Mouse (Mus musculus) kidney, postnatal 10 days (tissue): Measurements from ENCODE around the gene Dppa2.
A peak's percentile ranks its signal among the peaks of the same experiment; 100 is the strongest.
"Not testable (repeated sequence)": the region's sequence is repeated elsewhere in the genome, so short reads cannot be mapped to it uniquely, and the experiment has no call there.

Experiments
- DNase-seq: peaks from one replicate; pipeline ENCODE4 v3.0.0; 2021; ENCODE audit warnings: mixed read lengths

Dppa2 gene

DNA sequence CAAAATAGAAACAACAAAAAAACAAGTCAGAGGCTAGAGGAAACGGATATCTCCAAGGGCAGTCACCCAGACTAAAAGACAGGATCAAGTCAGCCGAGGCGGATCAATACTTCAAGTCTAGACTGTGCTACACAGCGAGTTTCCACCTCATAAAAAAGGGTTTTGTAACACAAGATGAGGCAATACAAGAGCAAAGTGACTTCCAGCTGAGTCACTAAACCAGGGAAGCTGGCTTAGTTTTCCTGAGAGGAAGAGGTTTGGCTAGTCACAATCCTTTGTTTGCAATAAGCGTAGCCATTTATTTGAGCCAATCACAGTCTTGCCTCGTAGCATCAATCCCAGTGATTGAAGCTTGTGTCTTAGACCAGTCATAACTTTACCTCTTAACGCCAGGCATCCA is at the start of gene Dppa2:
TSS of gene Dppa2 (plus strand) at position 400 of the 400 bp plus-strand sequence.
- no peak for DNase-seq

DNA sequence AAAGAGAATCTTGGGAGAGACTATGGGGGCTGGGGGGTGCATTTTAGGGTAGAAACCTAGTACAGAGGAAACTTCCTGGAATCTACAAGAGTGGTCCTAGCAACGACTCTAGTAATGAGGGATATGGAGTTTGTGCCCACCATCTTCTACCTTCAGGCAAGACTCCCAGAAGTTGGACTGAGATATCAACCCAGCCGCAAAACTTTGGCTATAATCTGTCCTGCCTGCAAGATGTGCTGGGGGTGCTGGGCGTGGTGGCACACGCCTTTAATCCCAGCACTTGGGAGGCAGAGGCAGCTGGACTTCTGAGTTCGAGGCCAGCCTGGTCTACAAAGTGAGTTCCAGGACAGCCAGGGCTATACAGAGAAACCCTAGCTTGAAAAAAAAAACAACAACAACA is 49.1 kb upstream of the Dppa2 start:
- DNase-seq: no peak

DNA sequence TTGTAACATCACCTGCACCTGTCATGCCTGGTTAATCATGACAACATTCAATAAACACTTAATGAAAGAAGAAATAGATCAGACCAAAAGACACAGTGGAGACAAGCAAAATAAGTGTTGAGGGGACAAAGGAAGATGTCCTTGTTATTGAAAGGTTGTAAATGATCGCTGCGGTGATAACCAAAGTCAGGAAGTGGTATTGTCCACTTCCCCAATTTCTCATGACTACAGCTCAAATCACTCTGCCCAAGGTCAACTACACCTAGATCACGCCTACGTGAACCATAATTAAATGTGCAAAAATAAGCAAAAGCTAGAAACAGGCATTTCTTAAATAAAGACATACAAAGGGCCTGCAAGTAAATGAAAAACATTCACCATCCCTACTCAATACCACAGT is 44.2 kb upstream of the Dppa2 start:
- no peak for DNase-seq

GRCm38 (mm10) chr16:48262901-48263300 is 40.8 kb upstream of the Dppa2 start:
- DNase-seq: no peak

DNA sequence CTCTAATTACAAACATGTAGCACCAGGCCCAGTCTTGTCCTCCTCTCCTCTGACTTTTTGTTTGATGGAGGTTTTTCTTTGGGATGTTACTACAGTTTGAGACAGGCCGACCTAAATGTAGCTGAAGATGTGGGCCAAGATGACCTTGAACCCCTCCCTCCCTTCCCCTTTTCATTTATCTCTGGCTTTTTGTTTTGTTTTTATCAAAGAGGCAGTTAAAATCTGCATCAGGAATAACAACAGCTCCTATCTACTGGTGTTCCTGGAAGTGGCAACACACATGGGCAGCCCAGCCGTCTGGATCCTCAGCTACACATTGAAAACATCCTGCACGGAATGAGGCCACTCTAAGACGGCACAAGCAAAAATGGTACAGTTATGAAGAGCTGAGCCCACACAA is 37.9 kb upstream of the Dppa2 start:
- no peak for DNase-seq

- no peak for DNase-seq
Observed at GRCm38 (mm10) chr16:48276940-48277339, 26.8 kb upstream of the Dppa2 start.

- no peak for DNase-seq
Observed at GRCm38 (mm10) chr16:48280883-48281282, 22.8 kb upstream of the Dppa2 start.

- no peak for DNase-seq
Observed at GRCm38 (mm10) chr16:48282801-48283200, 20.9 kb upstream of the Dppa2 start.

- DNase-seq: no peak
Observed at GRCm38 (mm10) chr16:48283517-48283916, 20.2 kb upstream of the Dppa2 start, which contains the start of gene Dppa4. Gene Dppa4 (plus strand): TSS chr16:48283733.

- no peak for DNase-seq
Observed at GRCm38 (mm10) chr16:48285517-48285916, 18.2 kb upstream of the Dppa2 start.

DNA sequence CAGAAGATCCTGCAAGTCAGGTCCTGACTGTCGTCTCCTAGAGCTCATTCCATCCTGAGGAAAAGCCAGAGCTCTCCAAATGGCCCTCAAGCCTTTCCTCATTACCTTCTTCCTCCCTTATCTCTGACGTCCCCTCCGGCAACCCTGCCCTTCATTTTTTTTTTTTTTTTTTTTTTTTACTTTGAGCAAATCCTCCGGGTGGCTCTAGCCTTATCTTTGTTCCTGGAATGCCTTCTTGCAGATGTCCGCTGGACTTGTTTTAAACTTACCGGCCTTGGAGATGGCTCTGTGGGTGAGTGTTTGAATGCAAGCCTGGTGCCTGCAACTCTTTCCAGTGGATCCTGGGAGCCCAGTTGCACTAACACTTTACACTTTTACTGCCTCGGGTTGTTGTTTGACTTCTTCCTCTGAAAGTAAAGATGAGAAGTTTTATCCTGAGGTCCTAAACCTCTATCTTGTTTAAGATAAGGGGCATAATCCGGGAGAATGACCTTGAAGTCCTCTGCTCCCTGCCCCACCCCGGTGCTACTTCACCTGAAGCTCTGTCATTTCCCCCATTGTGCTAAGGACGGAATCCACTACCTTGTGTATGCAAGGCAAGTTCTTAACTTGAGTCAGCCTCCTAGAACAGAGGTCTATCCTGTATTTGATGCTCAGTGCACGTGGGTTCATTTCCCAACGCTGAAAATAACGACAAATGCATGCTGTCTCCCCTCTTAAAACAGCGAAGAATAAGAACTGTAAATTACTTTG is 6.1 kb upstream of the Dppa2 start:
- DNase-seq: no peak

GRCm38 (mm10) chr16:48299884-48300283 is 3.8 kb upstream of the Dppa2 start:
- no peak for DNase-seq

DNA sequence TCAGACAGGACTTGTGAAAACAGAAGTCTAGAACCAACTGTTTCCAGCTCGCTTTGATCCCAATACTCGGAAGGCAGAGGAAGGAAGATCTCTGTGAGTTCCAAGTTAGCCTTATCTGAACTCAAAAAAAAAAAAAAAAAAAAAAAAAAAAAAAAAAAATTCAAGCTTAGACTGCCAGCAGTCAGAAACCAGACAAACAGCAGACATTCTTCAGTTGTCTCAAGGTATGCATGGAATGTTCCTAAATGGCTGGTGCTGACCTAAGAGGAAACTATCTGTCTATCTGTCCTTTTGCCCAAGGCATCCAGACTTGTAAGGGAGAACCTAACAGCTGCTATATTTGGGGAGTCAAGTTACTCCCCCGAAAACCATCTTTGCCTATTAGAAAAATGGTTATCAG is 275 bp downstream of the Dppa2 start:
- no peak for DNase-seq

DNA sequence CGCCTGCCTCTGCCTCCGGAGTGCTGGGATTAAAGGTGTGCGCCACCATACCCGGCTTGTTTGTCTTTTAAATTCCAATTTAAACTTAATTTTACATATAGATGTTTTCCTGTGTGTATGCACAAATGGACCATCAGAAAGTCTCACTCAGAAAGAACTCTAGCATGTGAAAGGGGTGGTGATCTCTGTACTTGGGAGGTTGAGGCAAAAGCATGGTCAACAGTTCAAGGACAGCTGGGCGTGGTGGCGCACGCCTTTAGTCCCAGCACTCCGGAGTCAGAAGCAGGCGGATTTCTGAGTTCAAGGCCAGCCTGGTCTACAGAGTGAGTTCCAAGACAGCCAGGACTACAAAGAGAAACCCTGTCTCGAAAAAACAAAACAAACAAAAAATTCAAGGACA is 5.2 kb downstream of the Dppa2 start:
- DNase-seq: not testable (repeated sequence)

DNA sequence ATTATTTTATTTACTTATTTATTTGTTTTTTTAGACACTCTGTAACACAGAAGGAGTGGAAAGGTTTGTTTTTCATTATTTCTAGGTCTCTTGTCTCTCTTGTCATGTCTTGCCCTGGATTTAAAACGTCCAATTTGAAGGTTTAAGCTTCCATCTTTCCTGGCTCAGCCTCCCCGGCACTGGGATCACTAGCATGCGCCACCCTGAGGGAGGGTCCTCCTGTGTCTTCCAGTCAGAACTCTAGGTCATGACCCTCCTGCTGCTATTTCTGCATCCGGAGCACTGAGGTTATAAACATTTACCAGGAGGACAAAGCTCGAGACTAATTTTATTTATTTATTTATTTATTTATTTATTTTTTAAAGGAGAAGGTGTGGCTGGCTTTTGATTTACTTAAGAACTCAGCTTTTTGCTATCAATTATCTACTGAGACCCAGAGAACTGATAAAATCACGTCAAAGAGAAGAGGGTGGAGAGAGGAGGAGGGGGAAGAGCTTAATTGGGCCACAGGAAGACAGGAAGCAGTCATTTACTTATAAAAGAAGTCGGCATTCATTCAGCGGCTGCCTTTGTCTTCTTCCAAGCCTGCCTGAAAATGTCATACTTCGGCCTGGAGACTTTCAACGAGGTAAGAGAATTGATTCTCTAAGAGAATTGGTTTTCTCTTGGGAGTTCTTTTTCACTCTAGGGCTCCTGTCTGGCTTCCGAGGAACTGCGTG is 6.4 kb downstream of the Dppa2 start:
- DNase-seq: no peak

DNA sequence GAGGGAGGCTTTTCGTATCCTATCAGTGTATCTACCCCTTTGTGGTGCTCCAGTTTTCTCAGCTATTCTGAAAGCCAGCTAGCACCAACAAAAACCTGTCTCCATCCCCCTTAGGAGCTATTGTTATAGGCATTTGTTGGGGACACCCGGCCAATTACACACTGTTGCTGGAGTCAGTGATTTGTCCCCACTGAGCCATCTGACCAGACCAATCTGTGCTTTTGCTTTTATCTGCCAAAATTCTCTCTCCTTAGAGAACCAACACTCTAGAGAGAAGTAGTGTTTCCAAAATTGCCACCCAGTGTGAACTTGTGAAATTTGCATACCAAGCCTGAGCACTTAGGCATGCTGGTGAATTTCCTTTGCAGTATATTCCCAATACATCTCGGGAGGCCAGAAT is 11.6 kb downstream of the Dppa2 start:
- no peak for DNase-seq

DNA sequence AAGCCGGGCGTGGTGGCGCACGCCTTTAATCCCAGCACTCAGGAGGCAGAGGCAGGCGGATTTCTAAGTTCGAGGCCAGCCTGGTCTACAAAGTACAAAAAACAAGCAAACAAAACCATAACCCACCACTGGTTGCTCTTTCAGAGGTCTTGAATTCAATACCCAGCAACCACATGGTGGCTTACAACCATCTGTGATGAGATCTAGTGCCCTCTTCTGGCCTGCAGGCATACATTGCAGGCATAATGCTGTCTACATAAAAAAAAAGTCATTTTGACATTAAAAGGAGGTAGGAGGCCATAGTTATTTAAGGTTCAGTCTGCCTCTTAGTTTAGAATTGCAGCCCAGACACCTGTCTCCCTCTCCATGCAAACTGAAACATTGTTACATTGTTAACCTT is 17.1 kb downstream of the Dppa2 start:
- DNase-seq: no peak

DNA sequence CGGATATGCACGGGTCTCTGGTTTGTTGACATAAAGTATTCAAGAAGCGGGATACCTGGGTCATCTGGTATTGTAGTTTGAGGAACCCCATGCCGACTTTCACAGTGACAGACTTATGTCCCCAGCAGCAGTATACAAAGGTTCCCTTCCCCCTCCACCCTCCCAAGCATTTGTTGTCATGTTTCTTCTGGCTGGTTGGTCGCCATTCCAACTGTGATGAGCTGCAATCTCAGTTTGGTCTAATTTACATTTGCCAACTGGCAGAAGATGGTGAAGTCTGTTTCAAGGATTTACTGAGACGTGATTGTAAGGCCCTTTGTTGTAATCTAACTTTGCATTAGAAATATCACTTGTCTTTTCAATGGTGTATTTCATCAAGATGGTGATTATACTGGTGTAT is 19.4 kb downstream of the Dppa2 start:
- DNase-seq: no peak

DNA sequence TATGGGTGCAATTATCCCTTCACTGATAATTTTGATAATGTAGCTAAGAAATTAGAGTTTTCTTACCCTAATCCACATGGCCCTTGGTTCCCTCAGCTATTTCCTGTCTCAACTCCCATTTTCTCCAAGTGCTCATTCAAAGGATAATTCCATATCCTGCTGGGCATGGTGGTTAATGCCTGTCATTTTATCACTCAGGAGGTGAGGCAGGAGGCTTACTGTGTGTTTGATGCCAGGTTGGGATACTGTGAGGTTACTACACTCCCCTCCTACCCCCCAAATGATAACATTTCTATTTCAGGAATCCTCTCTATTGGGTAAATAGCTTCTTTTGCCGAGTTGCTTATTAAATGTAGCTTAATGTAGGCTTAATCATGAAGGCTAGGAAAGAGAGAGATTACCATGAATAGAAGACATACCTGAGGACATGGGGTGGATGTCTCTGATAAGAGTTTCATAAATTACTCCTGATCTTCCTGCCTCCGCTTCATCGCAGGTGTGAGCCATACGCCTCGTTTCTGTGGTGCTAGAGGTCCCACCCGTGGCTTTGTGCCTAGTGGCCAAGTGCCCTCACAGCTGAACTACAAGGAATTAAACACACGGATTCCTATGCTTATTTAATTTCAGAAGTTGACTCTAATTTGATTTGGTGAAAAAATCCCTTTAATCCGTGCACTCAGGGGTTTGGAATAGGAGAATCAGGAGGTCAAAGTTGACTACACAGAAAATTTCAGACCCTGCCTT is 20.1 kb downstream of the Dppa2 start:
- no peak for DNase-seq

DNA sequence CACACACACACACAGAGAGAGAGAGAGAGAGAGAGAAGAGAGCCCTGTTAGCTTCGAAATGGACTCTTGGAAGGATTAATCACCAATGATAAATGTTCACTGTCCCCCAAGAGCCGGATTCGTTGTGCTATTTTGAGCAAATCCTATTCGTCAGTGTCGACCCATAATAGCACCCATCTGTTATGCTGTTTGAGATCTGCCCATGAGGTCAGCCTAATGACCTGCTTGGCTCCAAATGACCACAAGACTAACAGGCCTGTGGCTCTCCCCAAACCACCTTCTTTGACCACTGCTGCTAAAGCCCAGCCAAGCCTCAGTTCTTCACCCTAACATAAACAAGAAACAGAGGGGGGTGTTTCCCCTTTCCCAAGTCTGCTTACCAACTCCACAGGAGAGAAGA is 23.2 kb downstream of the Dppa2 start:
- peak; percentile 45 for DNase-seq

DNA sequence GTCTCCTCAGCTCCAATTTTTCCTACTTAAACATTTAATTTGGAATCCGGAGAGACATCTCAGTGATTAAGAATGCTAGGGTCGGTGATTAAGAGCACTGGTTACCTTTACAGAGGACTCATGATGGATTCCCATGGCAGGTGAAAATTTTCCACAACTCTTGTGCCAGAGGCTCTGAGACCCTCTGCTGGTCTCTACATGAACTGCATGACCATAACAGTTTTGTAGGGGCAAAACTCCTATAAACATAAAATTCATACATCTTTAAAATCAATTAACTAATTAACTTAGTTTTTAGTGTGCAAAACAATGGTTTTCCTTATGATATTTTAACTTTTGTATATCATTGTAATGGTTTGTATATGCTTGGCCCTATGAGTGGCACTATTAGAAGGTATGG is 24.7 kb downstream of the Dppa2 start:
- DNase-seq: no peak

GRCm38 (mm10) chr16:48331822-48332221 is 28.1 kb downstream of the Dppa2 start:
- no peak for DNase-seq

- DNase-seq: no peak
Observed at GRCm38 (mm10) chr16:48335326-48335725, 31.6 kb downstream of the Dppa2 start.

DNA sequence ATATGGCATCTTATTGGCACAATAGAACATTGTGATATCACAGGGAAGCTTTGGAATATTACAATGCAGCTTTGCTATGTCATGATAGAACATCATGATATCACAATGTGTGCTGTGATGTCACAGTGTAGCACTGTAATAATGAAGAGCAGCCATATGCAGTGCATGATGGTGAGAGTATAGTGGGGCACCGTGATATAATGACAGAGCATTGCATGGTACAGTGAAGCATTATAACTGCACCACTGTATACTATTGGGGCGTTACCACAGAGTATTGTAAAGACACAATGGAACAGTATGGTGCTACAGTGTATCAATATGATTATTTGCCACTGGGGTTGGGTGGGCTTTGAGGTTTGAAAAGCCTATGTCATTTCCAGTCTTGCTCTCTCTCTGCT is 40.5 kb downstream of the Dppa2 start:
- no peak for DNase-seq
